Mouse (Mus musculus) frontal cortex, adult (tissue): ENCODE data around the gene Uba3.

Source experiments
- ATAC-seq: cut with Nextera tagmentation; 2 replicates; pipeline ENCODE4 v1.9.2; 2017; ENCODE audit warnings: mild to moderate bottlenecking, moderate library complexity, mixed read lengths; ENCODE audit not compliant: low TSS enrichment

Gene Uba3

DNA sequence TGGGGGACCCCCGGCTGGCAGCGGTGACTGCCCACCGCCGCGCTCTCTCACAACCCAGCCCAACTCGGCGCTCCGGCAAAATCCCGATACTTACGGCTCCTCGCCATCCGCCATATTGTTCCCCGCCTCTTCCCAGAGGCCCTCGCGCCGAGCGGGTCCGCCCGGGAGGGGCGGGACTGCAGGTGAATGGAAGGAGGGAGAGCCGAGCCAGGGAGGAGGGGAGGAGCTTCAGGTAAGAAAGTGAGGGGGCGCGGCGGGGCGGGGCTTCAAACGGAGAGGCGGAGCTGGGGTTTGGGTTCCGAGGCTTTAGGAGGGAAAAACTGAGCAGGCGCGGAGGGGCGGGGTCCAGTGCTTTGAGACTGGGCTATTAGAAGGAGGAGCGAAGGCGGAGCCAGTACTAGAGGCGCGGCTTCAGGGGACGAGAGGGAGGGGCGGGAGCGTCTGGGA is at the start of gene Uba3:
Uba3 (minus strand) TSS at position 209 of the 447 bp plus-strand sequence.
- ATAC-seq, result peak; percentile 97

DNA sequence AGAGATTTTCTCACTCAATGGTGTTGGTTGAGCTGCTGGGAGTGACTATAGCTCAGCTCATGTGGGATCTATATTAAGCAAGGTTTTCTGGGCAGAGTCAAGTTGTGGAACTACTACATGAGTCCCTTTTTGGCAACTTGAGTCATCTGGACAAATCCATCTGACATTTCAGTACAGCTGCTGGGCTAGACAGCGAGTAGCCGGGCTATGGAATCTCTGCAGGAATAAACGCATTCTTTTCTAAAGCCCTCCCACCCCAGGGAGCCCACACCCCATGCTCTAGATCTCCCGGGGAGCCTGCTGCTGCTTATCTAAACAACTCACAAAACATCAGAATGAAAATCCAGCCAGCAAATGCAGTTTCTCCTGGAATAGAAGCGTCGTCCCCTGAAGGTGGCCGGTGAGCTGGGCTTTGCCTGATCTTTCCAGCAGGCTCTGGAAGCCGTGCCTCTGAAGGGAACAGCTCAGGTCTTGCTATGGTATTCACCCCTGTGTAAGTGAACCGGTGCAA is 47.3 kb upstream of the Uba3 start, which contains the start of gene Lmod3:
Lmod3 (minus strand) TSS at position 49 of the 511 bp plus-strand sequence.
- ATAC-seq, result peak; percentile 86

DNA sequence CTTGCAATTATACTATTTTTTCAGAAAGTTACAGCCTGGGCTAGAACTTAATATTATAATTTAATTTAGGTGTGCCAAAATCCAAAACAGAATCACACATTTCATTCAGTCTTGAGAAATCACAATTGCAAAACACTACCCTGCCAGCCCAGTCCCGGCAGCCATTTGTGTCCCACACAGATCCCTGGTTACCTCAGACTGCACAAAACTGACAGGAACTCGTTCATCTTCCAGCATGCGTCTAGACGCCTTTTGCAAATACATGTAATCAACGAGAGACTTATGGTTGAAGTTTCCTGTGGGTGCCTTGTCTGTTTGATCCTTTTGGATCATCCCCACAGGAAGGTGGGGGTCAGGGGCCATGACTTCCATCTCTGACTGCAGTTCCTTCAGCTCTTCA is 46.6 kb upstream of the Uba3 start:
- no peak for ATAC-seq

DNA sequence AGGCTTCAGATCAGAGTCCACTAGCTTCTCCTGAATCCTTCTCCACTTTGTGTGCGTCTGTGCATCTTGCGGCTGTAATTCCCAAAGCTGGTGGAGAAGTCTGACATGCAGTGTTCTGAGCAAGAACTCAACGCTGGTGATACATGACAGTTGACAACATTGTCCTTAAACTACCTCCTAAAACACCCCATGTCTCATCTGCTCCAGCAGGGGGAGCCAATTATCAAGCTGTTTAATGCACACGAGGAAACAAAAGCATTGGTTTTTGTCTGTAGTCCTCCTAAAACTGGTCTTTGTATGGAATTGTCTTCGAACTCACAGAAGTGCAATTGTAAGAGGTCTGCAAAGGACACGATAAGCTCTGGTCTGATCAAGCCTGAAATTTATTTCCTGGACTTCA is 45.5 kb upstream of the Uba3 start:
- peak; percentile 80 for ATAC-seq

DNA sequence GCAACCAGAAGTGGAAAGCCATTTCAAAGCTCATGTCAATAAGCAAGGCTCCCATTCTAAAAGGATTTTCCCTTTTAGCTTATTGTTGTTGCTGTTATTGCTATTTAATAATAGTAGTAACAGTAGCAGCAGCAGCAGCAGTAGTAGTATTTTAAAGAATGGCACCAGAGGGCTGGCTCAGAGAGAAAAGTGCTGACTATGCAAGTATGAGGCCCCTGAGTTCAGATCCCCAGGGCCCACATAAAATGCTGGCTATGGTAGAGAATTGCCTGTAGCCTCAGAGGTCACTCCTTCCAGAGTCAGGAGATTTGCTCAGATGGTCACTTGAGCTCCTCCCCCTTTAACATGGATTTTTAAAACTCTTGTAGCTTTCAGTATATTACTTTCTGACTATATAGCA is 39.8 kb upstream of the Uba3 start:
- no peak for ATAC-seq

DNA sequence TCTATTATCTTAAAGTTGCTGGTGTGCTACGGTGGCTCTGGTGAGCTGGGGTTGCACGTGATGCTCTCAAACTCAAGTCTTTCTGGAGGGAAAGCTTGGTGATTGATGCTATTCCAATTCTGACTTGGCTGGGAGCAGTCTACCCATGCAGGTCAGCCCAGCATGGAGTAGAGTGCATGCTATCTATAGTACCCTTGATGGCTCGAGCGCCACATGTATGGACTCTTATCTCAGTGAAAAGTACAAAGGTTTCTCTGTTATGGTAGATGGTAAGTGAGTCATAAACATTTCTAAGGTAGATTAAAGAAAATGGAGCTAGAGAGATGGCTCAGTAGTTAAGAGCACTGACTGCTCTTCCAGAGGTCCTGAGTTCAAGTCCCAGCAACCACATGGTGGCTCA is 37.1 kb upstream of the Uba3 start:
- ATAC-seq, result no peak

DNA sequence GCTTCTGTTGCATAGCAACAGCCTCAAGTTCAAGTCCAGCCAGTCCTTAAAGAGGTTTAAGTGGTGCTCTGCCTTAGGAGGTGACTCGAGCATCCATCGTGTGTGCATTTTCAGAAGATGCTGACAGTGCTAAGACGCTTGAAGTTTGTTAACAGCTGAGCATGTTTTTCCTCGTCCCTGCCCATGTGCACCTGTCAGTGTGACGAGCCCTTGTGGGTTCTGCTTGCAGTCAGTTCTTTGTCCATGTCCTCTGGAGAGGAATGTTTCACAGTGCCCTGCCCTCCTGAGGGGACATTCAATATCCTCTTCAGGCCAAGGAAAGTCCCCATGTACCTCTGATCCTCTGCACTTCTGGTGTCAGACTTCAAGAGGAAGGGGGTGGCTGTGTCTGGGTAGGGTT is 34.6 kb upstream of the Uba3 start:
- no peak for ATAC-seq

DNA sequence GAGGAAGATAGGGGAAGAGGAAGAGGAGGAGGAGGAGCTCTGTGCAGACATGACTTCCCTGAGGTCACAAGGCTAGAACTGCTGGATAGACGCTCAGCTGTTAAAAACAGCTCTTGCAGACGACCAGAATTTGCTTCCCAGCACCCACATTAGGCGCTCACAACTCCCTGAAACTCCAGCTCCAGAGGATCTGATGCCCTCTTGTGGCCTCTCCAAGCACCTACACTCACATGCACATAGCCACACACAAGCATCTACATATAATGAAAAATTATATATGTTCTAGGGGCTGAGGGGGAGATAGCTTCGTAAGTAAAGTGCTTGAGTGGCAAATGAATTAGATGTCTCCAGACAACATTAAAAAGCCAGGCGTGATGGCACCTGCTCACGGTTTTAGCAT is 33.9 kb upstream of the Uba3 start:
- no peak for ATAC-seq

DNA sequence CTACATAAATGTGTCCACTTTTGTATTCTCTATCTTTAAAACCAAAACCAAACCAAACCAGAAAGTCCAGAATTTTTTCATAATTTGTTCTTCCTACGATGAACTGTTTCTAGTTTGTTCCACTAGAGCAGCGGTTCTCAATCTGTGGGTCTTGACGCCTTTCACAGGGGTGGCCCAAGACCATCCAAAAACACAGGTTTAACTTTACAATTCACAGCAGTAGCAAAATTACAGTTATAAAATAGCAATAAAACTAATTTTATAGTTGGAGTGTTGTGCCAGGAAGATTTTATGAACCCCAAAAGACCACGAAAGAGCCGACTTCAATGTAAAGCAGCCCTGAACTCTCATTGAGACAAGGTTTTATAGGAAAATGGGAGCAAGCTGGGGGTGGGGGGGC is 30.6 kb upstream of the Uba3 start:
- ATAC-seq, result no peak

DNA sequence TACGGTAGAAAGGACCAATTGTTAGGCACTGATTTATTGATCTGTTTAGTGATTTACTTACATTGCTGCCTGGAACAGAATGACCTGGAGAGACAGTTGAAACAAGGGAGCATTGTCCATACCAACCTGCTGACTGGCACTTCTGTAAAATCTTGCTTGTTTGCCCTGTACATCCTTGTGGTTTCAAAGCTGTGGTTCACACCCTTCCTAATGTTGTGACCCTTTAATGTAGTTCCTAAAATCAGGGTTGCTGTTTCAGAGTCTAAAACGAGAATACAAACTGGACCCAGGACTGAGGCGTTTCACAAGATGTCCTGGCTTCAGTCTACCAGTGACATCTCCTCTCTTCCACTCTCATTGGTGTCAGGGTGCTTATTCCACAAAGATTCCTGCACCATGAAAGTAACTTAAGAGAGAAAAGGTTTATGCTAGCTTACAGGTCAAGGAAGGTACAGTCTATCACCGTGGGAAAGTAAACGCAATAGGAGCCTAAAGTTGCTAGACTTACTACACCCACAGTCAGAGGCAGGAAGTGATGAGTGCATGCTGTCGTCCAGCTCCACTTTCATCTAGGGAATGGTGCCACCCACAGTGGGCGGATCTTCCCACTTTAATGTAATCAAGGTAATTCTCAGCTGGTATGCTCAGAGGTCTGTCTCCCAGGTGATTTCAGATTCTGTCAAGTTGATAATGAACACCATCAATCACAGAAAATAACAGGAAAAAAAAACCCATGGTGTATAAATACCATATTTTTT is 29.6 kb upstream of the Uba3 start:
- no peak for ATAC-seq

DNA sequence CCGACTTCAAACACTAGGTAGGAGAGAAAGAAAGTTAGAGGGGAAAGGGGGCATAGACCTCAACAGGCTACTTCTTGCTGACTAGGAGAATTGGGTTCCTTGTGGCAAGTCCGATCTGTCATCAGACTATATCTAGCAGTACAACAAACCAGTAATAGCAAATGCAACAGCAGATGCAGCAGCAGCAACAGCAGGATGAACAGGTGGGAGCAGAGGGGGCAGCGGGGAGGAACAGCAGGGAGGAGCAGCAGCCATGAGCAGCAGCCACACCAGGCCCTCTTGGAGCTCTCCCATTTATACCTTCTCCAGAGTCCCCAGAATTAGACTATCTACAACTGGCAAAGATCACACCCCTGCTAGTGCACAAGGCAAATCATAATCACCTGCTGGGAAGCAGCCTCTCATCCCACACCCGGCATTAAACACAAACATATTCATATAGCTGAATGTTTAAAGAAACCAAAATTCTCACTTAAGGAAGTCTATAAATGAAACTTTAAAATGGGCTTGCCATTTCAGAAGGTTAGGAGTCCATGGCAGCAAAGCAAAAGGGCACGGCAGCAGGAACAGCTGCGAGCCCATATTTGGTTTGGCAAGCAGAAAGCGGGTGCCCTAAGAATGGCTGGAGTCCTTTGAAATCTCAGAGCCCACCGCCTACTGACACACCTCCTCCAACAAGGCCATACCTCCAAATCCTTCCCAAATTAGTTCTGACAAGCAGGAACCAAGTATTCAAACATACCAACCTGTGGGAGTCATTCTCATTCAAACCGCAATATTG is 21.8 kb upstream of the Uba3 start:
- no peak for ATAC-seq

DNA sequence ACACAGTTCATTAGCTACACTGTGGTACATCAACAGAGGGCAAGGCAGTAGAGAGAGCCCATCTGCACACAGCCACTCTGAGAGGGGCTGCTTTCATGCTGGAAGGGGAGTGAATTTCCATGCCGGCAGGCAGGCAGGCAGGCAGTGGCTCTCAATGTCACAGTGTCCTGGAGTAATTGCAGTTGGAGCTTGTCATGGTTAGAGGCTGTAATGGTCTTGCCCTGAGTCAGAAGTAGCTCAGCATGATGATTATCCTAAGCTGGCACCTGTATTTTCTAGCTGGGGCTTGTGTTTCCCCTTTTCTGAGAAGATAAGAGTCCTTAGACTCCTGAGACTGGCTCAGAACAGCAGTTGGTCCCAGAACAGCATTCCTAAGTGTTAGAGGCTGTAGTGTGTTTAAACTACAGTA is 20.6 kb upstream of the Uba3 start:
- ATAC-seq, result no peak

DNA sequence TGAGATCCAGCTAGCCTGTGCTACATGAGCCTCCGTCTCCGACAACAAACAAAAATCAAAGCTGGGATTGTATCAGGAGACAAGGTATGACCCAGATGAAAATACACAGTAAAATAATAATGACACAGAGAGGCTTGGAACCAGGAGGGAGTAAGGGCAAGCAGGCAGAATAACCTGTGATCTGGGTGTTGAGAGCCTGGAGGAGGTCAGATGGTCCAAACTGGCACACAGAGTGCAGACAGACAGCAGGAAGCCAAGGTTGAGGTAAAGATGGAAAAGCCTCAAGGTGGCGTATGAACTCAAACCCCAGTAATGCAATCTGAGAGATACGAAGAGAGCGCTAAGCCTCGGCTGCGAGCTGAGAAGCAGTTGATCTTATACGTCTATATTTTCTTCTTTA is 19.1 kb upstream of the Uba3 start:
- ATAC-seq, result no peak

DNA sequence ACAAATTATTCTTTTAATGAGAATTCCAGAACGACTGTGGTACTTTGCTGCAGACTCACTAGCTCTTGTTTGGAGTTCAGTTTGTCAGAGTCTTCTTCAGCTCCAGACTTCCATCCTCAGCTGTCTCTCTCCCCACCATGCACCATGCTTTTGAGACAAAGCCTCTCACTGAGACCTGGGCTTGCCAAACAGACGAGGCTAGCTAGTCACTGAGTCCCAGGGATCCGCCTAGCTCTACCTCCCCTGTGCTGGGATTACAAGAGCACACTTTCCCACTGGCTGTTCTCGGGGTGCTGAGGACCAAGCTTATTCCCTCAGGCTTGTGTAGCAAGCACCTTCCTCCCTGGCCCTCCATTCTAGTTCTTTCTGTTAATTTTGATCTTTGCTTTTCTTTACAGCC is 18.1 kb upstream of the Uba3 start:
- no peak for ATAC-seq

DNA sequence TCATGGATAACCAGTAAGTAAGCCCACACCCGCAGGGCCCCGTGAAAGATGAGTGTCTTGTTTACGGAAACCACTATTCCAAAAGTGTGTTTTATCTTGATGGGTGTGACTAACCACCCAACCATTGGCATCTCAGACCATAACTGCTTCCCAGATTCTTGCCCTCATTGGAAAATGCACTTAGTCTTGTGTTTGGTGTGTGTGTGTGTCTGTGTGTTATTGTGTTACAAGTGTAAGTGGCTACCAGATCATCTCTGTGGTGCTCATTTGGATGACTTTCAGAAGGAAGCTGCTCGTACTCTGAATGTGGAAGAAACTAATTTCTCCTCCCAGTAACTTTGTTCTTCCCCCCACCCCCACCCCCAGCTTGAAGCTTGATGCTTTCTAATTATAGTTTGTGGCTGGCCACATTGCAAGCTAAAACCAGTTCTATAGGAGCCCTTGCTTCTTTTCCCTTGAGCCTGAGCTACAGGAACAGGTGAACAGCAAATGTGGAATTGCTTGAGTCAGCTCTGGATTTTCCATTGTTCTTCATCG is 17.6 kb upstream of the Uba3 start:
- 0 out of 2 replicates have a peak, but pooled peaks have one; percentile 14 for ATAC-seq

DNA sequence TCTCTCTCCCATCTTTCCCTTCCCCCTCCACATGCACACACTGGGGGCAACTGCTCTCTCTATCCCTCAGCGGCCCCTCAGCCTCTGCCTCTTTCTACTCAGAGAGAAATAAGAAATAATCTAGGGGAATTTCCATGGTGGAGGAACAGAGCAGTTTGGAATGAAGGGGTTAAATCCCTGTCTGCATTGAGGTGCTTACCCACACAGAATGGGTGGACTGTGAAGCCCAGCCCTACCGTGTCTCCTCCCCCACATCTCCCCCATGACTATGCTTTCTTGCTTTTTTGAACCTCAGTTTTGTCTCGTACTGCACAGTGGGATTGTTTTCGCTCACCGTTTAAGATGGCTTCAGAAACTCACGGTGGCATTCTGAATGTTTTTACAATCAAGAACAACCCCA is 16.9 kb upstream of the Uba3 start:
- no peak for ATAC-seq

DNA sequence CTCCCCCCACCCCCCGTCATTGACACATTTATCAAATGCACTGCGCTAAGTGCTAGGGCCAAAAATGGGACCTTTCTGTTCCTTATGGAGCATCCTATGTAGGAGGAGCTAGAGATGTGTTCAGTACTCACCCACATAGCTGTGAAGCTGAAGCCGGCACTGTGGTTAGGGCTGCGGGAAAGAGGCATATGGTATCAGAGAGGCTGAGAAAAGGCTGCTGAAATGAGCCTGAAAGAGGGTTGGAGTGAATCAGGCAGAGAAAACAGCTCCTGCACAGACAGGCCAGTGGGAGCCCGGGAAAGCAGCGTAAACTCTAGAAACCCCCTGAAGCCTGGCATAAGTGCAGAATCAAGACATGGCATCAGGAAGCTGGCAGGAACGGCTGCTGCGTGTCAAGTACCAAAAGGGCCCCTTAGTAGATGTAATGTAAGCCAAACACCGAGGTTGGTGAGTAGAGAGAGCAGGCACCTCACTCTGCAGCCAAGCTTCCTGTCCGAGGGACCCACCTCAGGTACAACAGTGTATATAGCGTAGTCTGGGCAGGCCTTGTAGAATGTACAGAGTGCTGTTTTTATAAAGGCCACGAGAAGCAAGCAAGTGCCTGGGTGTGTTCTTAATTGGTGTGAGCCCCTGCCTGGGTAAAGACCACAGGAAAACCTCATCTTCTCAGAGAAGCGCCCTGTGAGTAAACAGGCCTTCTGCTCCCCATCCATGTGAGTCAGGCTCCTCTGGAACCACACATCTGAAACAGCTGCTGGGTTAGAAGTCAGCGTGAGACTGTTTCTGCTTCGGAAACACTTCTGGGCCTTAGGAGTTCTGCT is 16.0 kb upstream of the Uba3 start:
- peak; percentile 94 for ATAC-seq

DNA sequence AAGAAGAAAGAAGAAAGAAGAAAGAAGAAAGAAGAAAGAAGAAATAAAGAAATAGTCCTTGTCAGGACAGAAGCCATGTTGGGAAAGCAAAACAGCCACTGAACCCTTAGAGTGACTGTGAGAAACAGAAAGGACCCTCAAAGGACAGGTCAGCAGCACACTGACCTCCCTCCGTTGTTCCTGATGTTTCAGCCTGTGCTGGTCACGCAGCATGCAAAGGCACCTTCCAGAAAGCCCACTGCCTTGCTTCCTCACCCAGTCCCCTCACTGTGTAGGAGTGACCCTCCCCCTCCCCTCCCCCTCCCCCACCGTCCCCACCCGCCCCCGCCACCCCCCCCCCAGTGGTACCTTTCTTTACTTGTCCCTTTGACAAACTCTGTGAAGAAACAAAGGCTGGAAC is 15.2 kb upstream of the Uba3 start:
- ATAC-seq, result no peak

DNA sequence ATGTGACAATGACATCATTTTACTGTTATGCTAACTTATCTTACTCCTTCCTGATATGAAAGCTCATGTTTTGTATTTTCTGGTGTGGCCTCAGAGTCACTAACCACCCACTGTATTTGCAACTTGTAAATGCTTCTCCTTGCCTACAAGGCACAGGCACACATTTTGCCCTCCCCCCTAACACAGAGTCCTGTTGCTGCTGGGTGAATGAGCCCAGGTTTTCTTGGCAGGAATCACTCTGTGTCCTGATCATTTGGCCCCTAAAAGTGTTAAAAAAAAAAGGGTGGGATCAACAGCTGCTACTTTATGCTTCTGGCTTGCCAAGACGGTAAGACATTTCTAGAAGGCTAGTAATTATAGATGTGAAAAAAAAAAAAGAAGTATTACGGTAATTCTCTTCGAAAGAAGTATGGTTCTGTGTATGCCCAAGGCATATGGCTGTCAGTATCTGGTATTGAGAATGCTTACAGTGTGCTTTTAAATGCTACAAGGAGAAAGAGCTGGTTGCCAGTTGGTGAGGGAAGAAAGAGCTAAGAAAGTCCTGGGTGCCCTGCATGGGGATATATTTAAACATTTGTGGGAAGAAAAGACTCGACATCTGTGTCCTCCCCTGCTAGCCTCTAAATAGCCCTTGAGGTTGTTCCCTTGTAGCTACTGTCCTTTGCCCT is 10.8 kb upstream of the Uba3 start:
- ATAC-seq, result peak; percentile 69

DNA sequence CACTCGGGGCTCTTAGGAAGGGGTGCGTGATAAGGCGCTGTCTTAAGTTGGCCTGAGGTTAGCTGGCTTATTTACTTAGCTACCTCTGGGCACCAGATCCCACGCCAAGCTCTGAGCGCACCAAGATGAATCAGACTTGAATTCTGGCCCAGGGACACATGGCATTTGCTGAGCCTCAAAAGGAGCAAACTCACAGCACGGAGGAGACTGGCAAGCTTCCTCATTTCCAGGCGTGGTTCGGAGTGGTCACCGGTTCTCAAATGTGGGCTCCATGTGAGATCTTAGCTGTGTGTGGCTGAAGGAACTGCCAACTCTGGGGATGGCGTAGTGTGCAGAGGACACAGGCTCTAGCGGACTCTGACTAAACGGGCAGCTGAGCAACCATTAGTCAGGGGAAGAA is 6.5 kb upstream of the Uba3 start:
- ATAC-seq, result peak; percentile 39

DNA sequence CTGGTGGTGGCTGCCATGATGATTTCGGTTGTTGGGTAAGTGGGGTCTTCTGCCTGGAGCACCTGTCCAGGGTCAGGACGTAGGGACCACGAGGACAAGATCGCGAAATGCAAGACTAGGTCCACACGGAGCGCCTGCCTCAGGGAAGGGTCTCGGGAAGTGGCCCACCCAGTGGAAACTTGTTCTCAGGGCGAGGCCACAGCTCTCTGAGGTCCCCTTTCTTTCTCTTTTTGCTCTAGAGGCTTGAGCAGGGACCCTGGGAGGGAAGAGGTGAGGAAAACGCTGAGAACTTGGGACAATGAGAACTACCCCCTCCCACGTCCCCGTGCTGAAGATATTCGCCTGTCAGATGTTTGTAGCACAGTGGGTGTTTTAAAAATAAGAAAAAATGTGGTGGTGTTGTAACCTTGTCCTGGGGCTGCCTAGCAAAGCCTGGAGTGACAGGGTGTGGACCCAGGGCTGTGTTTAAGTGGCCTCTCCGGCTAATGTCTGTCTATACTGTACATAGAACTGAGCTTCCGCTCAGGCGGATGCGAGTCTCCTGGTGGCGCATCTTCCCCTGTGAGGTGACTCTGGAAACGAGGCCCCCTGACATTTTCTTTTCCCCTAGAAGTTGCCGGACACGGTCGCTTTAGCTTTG is 5.6 kb upstream of the Uba3 start:
- peak; percentile 47; the same call in 1 of the 2 replicates for ATAC-seq
